Mouse (Mus musculus) olfactory bulb, adult 2 months (tissue): ENCODE results near the gene Ksr2.
A peak's percentile ranks its signal among the peaks of the same experiment; 100 is the strongest.

Experiments used
- CTCF ChIP-seq: fragments of 200-500 bp; IDR thresholded peaks from 2 replicates; pipeline ENCODE4 v1.5.1; 2012; ENCODE audit warnings: low read depth, mild to moderate bottlenecking, low read length, moderate library complexity; ENCODE audit not compliant: insufficient read depth
- POLR2A ChIP-seq: fragments of 200-500 bp; IDR thresholded peaks from 2 replicates; pipeline ENCODE4 v1.6.1; 2012; ENCODE audit warnings: mild to moderate bottlenecking, low read depth, low read length, moderate library complexity; ENCODE audit not compliant: insufficient read depth

GRCm38 (mm10) chr5:117447698-117448097 is 33.9 kb downstream of the Ksr2 start:
- TF ChIP-seq CTCF (peak; percentile 29; the same call in 1 of the 2 replicates), POLR2A (no peak)
